Mouse (Mus musculus): ENCODE measurements around the gene Plbd1. TPM values are rescaled to one million over a fixed set of nuclear protein-coding genes. Genes with fewer than 3 reads are reported as not detected.

Gene Plbd1
- polyA plus RNA-seq, 1 experiment from 2014 or later: 4.6 TPM

GRCm38 (mm10) chr6:136620361-136621139 lies 41.2 kb downstream of the Plbd1 start:
- Histone ChIP-seq H3K4me2 (peak overlapping the region; percentile 1; the same call in 1 of the 2 replicates), H3K9ac (no peak overlapping the region), H3K9me3 (replicated peaks) (no peaks in the 10 kb centered on the region), H3K27ac (no peak overlapping the region), H3K27me3 (no peaks in the 10 kb centered on the region), H3K4me1 (replicated peaks) (no peaks in the 10 kb centered on the region), H3K36me3 (no peaks in the 10 kb centered on the region), H3K4me3 (replicated peaks) (no peak overlapping the region)
- 37% methylated on average over 17 of the region's 17 CpGs for whole genome bisulfite sequencing (ENCODE audit: insufficient replicate concordance)
- ATAC-seq (ENCODE audit: low read depth): no peak
- DNase-seq: peak; percentile 34

- Histone ChIP-seq H3K4me1 (replicated peaks) (no peaks in the 10 kb centered on the region), H3K9me3 (replicated peaks) (peaks cover 5% of the 10 kb centered on the region; the same call in 1 of the 2 replicates), H3K4me3 (replicated peaks) (no peak overlapping the region), H3K36me3 (peaks cover 27% of the 10 kb centered on the region), H3K27ac (no peak overlapping the region), H3K9ac (no peak overlapping the region), H3K4me2 (no peak overlapping the region), H3K27me3 (no peaks in the 10 kb centered on the region)
- WGBS (ENCODE audit: insufficient replicate concordance): 82% methylated on average over 3 of the region's 3 CpGs
- ATAC-seq (ENCODE audit: low read depth) (no peak), DNase-seq (no peak)
Measured at GRCm38 (mm10) chr6:136614156-136614555, 47.6 kb downstream of the Plbd1 start.

- peaks cover 5% of the 10 kb centered on the region; the same call in 1 of the 2 replicates for H3K9me3 ChIP-seq (replicated peaks)
- no peak overlapping the region for H3K4me3 ChIP-seq (replicated peaks)
- no peak overlapping the region for H3K4me2 ChIP-seq
- H3K36me3 ChIP-seq: peaks cover 44% of the 10 kb centered on the region
- no peaks in the 10 kb centered on the region for H3K4me1 ChIP-seq (replicated peaks)
- 93% methylated on average over 3 of the region's 3 CpGs for WGBS (ENCODE audit: insufficient replicate concordance)
- no peak overlapping the region for H3K9ac ChIP-seq
- no peak for DNase-seq
- H3K27ac ChIP-seq: no peak overlapping the region
- H3K27me3 ChIP-seq: no peaks in the 10 kb centered on the region
- ATAC-seq (ENCODE audit: low read depth): no peak
Measured at GRCm38 (mm10) chr6:136612312-136612711, 49.4 kb downstream of the Plbd1 start.

GRCm38 (mm10) chr6:136611351-136612215 lies 50.1 kb downstream of the Plbd1 start:
- H3K4me3 ChIP-seq (replicated peaks): no peak overlapping the region
- ATAC-seq (ENCODE audit: low read depth): no peak
- peaks cover 5% of the 10 kb centered on the region; the same call in 1 of the 2 replicates for H3K9me3 ChIP-seq (replicated peaks)
- H3K27me3 ChIP-seq: no peaks in the 10 kb centered on the region
- DNase-seq: no peak
- no peak overlapping the region for H3K27ac ChIP-seq
- WGBS (ENCODE audit: insufficient replicate concordance): 92% methylated on average over 17 of the region's 17 CpGs
- H3K4me2 ChIP-seq: no peak overlapping the region
- no peaks in the 10 kb centered on the region for H3K4me1 ChIP-seq (replicated peaks)
- no peak overlapping the region for H3K9ac ChIP-seq
- H3K36me3 ChIP-seq: peaks cover 51% of the 10 kb centered on the region

- no peak overlapping the region for H3K4me2 ChIP-seq
- WGBS (ENCODE audit: insufficient replicate concordance): 92% methylated on average over 7 of the region's 7 CpGs
- no peak overlapping the region for H3K9ac ChIP-seq
- H3K27me3 ChIP-seq: no peaks in the 10 kb centered on the region
- H3K36me3 ChIP-seq: peaks cover 90% of the 10 kb centered on the region
- DNase-seq (no peak), ATAC-seq (ENCODE audit: low read depth) (no peak)
- H3K4me1 ChIP-seq (replicated peaks): no peaks in the 10 kb centered on the region
- no peaks in the 10 kb centered on the region for H3K9me3 ChIP-seq (replicated peaks)
- H3K4me3 ChIP-seq (replicated peaks): no peak overlapping the region
- no peak overlapping the region for H3K27ac ChIP-seq
Measured at GRCm38 (mm10) chr6:136602601-136603000, 59.1 kb downstream of the Plbd1 start.

- no peaks in the 10 kb centered on the region for H3K4me1 ChIP-seq (replicated peaks)
- H3K36me3 ChIP-seq: peaks cover 83% of the 10 kb centered on the region
- no peak for DNase-seq
- WGBS (ENCODE audit: insufficient replicate concordance): 94% methylated on average over 4 of the region's 4 CpGs
- H3K4me3 ChIP-seq (replicated peaks): no peak overlapping the region
- no peak overlapping the region for H3K9ac ChIP-seq
- no peak overlapping the region for H3K27ac ChIP-seq
- no peak for ATAC-seq (ENCODE audit: low read depth)
- H3K27me3 ChIP-seq: no peaks in the 10 kb centered on the region
- no peaks in the 10 kb centered on the region for H3K9me3 ChIP-seq (replicated peaks)
- H3K4me2 ChIP-seq: no peak overlapping the region
Measured at GRCm38 (mm10) chr6:136594541-136594940, 67.2 kb downstream of the Plbd1 start.

- Histone ChIP-seq H3K9ac (no peak overlapping the region), H3K4me2 (no peak overlapping the region), H3K27ac (no peak overlapping the region), H3K36me3 (peaks cover 80% of the 10 kb centered on the region), H3K27me3 (no peaks in the 10 kb centered on the region), H3K4me3 (replicated peaks) (no peak overlapping the region), H3K9me3 (replicated peaks) (no peaks in the 10 kb centered on the region), H3K4me1 (replicated peaks) (no peaks in the 10 kb centered on the region)
- no peak for ATAC-seq (ENCODE audit: low read depth)
- DNase-seq: no peak
- 83% methylated on average over 4 of the region's 4 CpGs for WGBS (ENCODE audit: insufficient replicate concordance)
Measured at GRCm38 (mm10) chr6:136590739-136591138, 71.0 kb downstream of the Plbd1 start.

GRCm38 (mm10) chr6:136566002-136566401 lies 95.7 kb downstream of the Plbd1 start:
- 87% methylated on average over 5 of the region's 5 CpGs for WGBS (ENCODE audit: insufficient replicate concordance)
- DNase-seq (no peak), ATAC-seq (ENCODE audit: low read depth) (no peak)

More at GRCm38 (mm10) chr6:136566002-136566401, 95.7 kb downstream of the Plbd1 start:
- Histone ChIP-seq H3K4me3 (replicated peaks) (no peak overlapping the region), H3K4me2 (no peak overlapping the region), H3K27me3 (no peaks in the 10 kb centered on the region), H3K9me3 (replicated peaks) (0 out of 2 replicates have a peak, but pooled peaks cover 3% of the 10 kb centered on the region), H3K9ac (no peak overlapping the region), H3K27ac (no peak overlapping the region), H3K4me1 (replicated peaks) (no peaks in the 10 kb centered on the region), H3K36me3 (peaks cover 83% of the 10 kb centered on the region)

Other genes starting within 250 kb of the Plbd1 start
- gene E330021D16Rik, start 246.4 kb downstream of the Plbd1 start, polyA plus RNA-seq (2015; fragmentation: Nextera tagmentation; extraction: Ambion mirVana): 0.22 TPM in 1 of 2 replicates, not detected in the other
- gene Atf7ip, start 155.8 kb downstream of the Plbd1 start, polyA plus RNA-seq (2015; fragmentation: Nextera tagmentation; extraction: Ambion mirVana): 12.5 and 16.6 TPM in 2 replicates
- gene Gucy2c, start 119.8 kb upstream of the Plbd1 start, polyA plus RNA-seq (2015; fragmentation: Nextera tagmentation; extraction: Ambion mirVana): 0.08 and 0.15 TPM in 2 replicates
- gene Hist4h4, start 142.5 kb upstream of the Plbd1 start, polyA plus RNA-seq (2015; fragmentation: Nextera tagmentation; extraction: Ambion mirVana): 1.3 and 1.5 TPM in 2 replicates
- gene H2afj, start 146.3 kb upstream of the Plbd1 start, polyA plus RNA-seq (2015; fragmentation: Nextera tagmentation; extraction: Ambion mirVana): 167 and 177 TPM in 2 replicates
- gene BC049715, start 165.7 kb upstream of the Plbd1 start, polyA plus RNA-seq (2015; fragmentation: Nextera tagmentation; extraction: Ambion mirVana): 1.2 and 2.4 TPM in 2 replicates
- gene Wbp11, start 166.3 kb upstream of the Plbd1 start, polyA plus RNA-seq (2015; fragmentation: Nextera tagmentation; extraction: Ambion mirVana): 62.5 and 80.2 TPM in 2 replicates
- not detected in 2 replicates for gene Smco3, start 173.5 kb upstream of the Plbd1 start, polyA plus RNA-seq (2015; fragmentation: Nextera tagmentation; extraction: Ambion mirVana)
- gene Art4, start 195.8 kb upstream of the Plbd1 start, polyA plus RNA-seq (2015; fragmentation: Nextera tagmentation; extraction: Ambion mirVana): 28.8 and 32.7 TPM in 2 replicates
- gene Mgp, start 213.9 kb upstream of the Plbd1 start, polyA plus RNA-seq (2015; fragmentation: Nextera tagmentation; extraction: Ambion mirVana): 6.5 and 7.3 TPM in 2 replicates

Data from liver, embryonic 13.5 days (tissue).